Mouse (Mus musculus) mouse embryonic stem cell (cell line): ENCODE data around the gene Scarb1.
"Not testable (repeated sequence)": the region's sequence is repeated elsewhere in the genome, so short reads cannot be mapped to it uniquely, and the experiment has no call there.

Experiments used
- in situ Hi-C, 2 experiments: fragments of 300-500 bp; cut with MboI; formaldehyde crosslinking; loops; 1 replicate in 1 of 2; 3 replicates in 1 of 2; pipeline ENCODE4 v1.14.3; 2019 to 2020; ENCODE audit warnings: low sequenced_read_pairs in 2 of 2, low pct_unique_long_range_greater_than_20kb in 1 of 2, mixed read lengths in 1 of 2; ENCODE audit not compliant: unreplicated experiment in 1 of 2

Scarb1 gene

GRCm38 (mm10) chr5:125340547-125341262 lies at the start of gene Scarb1:
Scarb1 (minus strand) TSS chr5:125341094.
- in situ Hi-C loops: no loop called here

DNA sequence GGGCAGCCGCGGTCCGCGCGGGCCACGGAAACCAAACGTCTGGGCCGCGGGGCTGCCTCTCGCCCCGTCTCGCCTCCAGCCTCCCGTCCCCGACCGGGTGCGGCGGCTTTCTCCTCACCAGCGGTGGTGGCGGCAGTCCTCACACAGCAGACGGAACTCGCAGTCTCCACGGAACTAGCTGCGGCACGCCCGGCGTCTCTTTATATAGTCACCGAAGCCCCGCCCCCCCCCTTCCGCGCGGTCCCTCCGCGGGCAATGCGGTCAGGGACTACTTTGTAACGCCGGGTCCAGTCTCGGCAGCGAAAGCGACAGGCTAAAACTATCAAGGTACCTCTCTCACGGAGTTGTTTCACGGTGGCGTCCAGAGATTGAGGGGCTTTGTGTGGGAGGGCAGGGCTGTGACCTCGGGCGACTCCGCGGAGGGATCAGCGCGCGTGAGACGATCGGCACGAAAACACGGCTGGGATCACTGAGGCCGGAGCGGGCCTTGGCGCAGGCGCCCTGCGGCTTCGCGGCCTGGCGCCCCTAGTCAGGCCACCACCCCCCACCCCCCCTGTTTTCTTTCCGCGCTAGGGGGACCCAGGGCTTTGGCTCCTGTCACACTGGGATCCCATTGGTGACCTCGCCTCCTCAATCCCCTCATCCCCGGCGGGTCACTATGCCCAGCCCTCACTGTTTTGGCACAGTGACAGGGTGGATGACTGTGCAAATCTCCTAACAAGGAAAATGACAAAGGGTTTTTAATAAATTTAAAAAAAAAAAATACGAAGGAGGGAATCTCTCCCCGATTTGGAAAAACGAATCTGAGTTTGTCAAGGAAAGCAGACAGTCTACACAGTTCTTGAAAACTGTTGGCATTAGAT lies 48.9 kb upstream of the Scarb1 start, which contains the start of gene Ubc:
Ubc (minus strand) TSS at position 624 of the 863 bp plus-strand sequence.
- in situ Hi-C loops: no loop called here

- in situ Hi-C loops: no loop called here
Observed at GRCm38 (mm10) chr5:125389131-125389578, 48.3 kb upstream of the Scarb1 start, which contains the start of gene Gm10382. Gm10382 (plus strand) TSS chr5:125389322.

DNA sequence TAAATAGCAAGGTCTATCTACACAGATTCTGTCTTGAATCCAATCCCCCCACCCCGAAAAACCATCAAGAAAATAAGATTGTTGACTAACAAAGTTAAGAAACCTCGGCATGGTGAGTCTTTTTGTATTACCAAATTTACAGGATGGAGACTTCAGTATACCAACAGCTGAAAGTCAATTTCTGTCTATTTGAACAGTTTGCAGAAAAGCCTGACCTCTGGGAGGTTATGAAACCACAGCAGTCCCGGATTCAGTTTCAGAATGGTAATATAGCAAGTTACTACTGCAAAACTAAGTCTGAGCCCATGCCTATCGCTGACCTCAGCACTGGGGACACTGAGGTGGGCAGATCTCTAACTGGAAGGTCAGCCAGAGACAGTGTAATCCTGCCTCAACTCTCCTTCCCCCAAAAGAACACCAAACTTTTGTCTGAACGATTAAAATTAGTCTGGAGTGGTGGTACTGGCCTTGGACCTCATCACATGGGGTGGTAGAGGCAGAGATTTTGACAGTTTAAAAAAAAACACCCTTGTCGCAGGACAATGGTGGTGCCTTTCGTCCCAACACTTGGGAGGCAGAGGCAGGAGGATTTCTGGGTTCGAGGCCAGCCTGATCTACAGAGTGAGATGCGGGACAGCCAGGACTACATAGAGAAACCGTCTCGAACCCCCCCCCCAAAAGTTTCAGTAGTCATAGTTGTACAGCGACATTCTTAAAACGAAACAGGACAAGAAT lies 47.6 kb upstream of the Scarb1 start:
- in situ Hi-C loops: no loop called here

GRCm38 (mm10) chr5:125387295-125387694 lies 46.4 kb upstream of the Scarb1 start:
- in situ Hi-C loops: not testable (repeated sequence)

DNA sequence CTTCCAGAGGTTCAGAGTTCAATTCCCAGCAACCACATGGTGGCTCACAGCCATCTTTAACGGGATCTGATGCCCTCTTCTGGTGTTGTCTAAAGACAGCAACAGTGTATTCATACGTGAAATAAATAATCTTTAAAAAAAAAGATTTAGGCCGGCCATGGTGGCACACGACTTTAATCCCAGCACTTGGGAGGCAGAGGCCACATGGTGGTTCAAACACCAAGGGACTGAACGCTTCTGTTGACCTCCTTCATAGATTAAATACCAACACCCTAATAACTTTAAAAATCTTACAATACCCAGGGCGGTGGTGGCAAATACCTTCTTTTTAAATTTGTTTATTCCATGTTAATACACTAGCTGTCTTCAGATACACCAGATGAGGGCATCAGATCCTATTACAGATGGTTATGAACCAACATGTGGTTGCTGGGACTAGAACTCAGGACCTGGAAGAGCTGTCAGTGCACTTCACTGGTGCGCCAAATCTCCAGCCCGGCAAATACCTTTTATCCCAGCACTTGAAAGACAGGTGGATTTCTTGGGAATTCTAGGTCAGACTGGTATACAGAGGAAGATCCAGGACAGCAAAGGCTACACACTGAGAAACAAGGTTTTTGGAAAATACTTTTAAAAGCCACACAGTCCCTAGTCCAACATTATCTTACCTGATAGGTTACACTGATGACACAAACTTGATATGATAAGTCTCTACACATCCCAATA lies 44.5 kb upstream of the Scarb1 start:
- in situ Hi-C loops: no loop called here

DNA sequence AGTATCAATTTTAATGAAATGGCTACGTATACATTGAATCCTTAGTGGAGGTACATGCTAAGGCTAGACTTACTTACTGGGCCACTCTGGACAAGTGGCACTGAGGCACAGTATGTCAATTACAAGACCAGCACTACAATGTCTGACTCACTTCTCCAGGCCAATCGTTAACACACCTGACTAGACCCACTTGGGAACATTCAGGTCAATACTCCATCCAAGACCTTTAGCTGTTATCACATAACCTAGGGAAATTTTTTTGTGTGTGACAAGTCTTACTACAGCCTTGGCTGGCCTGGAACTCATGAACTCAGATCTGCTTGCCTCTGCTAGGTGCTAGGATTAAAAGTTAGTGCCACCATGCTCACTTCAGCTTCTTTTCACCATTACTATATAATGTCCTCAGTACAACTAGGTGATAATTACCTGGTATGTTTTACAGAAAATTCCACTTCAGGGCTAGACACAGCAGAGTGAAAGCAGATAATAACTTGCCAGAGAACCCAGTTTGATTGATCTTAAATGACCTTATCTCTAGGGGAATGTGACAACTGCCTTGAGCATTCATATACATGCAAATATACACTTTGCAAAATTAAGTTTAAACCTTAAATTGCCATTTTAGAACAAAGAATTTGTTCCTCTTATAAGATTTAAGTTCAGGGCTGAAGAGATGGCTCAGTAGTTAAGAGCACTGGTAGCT lies 43.8 kb upstream of the Scarb1 start:
- in situ Hi-C loops: no loop called here

GRCm38 (mm10) chr5:125383637-125384420 lies 42.9 kb upstream of the Scarb1 start:
- in situ Hi-C loops: no loop called here

GRCm38 (mm10) chr5:125382673-125383558 lies 42.0 kb upstream of the Scarb1 start:
- in situ Hi-C loops: no loop called here

DNA sequence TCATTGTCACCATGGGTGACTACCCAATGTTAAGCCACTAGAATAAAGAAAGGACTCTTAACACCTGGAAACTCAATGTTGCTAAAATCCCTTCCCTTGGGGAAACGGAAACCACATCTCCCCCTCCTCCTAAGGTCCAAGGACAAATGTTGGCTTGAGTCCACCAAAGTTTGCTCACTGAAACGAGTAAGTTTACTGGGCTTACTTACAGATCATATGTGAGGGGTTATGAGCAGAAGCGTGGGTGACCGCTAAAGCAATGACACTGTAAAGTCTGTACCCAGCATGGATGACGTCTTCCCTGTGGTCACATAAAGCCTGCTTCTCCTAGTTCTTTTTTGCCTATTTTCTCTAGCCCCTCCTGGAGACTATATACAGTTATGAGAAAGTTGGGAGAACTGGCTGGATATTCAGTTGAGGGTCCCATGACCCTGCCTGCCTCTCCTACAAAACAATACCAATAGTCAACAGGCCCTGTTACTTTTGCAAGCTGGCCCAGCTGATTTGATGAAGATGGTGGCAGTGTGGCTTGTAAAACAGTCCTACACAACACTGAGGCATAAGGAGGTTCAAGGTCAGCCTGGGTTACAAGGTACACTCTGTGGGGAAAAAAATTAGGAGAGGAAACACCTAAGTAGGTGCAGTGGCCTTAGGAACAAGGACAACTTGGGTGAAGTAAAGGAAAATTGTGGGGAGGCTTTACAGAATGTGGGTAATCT lies 41.2 kb upstream of the Scarb1 start:
- in situ Hi-C loops: no loop called here

DNA sequence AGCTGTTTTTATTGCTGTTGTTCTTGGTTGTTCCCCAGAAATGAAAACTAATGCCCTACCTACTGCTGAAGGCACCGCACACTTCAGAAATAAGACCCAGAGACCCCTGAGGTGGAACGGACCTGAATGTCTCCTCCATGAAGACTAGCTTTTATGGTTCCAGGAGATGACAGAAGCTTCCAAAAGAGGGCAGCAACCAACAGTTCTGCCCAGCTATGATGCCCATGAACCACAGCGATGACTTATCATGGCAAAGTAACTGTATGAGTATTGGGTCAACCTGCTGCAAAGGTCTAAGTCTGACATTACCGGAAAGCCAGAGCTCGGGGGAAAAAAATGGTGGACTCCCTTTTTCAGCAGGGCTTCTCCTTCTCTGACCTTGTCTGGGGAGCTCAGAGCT lies 38.0 kb upstream of the Scarb1 start:
- in situ Hi-C loops: no loop called here

DNA sequence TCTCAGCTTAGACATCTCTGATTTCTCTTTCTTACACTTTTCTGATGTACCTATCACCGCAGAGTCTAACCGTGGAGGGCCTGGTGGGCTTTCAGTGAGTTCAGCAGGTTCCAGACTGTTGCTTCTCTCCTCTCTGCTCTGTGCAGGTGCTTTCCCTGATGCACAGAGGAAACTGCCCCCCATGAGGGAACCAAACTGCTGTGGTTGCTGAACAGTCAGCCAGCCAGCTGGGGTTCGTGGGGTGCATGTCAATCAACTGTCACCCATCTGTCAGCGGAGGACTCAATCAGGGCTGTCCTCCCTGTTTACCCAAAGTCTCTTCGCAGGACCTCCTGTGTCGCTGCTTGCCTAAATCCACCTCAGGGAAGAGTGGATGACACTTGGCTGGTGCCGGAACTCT lies 36.3 kb upstream of the Scarb1 start:
- in situ Hi-C loops: no loop called here

- in situ Hi-C loops: no loop called here
Observed at GRCm38 (mm10) chr5:125375871-125376270, 35.0 kb upstream of the Scarb1 start.

- in situ Hi-C loops: no loop called here
Observed at GRCm38 (mm10) chr5:125372027-125372426, 31.1 kb upstream of the Scarb1 start.

- in situ Hi-C loops: no loop called here
Observed at GRCm38 (mm10) chr5:125370950-125371693, 30.2 kb upstream of the Scarb1 start.
